Mouse (Mus musculus) hindbrain, embryonic 10.5 days (tissue): Measurements from ENCODE around the gene Grcc10. TPM values are rescaled to one million over a fixed set of nuclear protein-coding genes. Genes with fewer than 3 reads are reported as not detected.

ENCODE experiments used
- DNase-seq: peaks from one replicate; pipeline ENCODE4 v3.0.0-alpha.2; 2017; ENCODE audit warnings: low spot score
- H3K27ac ChIP-seq: fragments of 300-500 bp; sonication (generic); 2 replicates; pipeline ENCODE4 v1.5.1; 2016; ENCODE audit warnings: mild to moderate bottlenecking, moderate library complexity
- H3K27me3 ChIP-seq: fragments of 300-500 bp; sonication (generic); 2 replicates; pipeline ENCODE4 v1.6.1; 2016; ENCODE audit warnings: mild to moderate bottlenecking; ENCODE audit not compliant: poor library complexity, insufficient read depth, severe bottlenecking
- H3K36me3 ChIP-seq: fragments of 300-500 bp; sonication (generic); 2 replicates; pipeline ENCODE4 v1.6.1; 2016; ENCODE audit warnings: mild to moderate bottlenecking, moderate library complexity
- H3K4me1 ChIP-seq: fragments of 300-500 bp; sonication (generic); replicated peaks from 2 replicates; pipeline ENCODE4 v1.6.1; 2016; ENCODE audit warnings: mild to moderate bottlenecking
- H3K4me3 ChIP-seq: fragments of 300-500 bp; sonication (generic); 2 replicates; pipeline ENCODE4 v1.5.1; 2016; ENCODE audit warnings: mild to moderate bottlenecking, moderate library complexity
- H3K9me3 ChIP-seq: fragments of 300-500 bp; sonication (generic); 2 replicates; pipeline ENCODE4 v1.6.1; 2016; ENCODE audit warnings: mild to moderate bottlenecking, moderate library complexity
- WGBS: fragments of 180-500 bp; shearing (Covaris S2); methylation state at CpG from one replicate; pipeline ENCODE4 v1.1.7; 2016; 5-methylcytosine and 5-hydroxymethylcytosine counted together
- polyA plus RNA-seq: library from polyadenylated mRNA; unstranded; fragments of >200 nt; fragmentation: Nextera tagmentation; extraction: Ambion mirVana; gene quantifications from 2 replicates; pipeline ENCODE4 v1.2.1, GENCODE M21; 2016

Grcc10 gene
- polyA plus RNA-seq, 1 experiment from 2014 or later: 555 TPM

DNA sequence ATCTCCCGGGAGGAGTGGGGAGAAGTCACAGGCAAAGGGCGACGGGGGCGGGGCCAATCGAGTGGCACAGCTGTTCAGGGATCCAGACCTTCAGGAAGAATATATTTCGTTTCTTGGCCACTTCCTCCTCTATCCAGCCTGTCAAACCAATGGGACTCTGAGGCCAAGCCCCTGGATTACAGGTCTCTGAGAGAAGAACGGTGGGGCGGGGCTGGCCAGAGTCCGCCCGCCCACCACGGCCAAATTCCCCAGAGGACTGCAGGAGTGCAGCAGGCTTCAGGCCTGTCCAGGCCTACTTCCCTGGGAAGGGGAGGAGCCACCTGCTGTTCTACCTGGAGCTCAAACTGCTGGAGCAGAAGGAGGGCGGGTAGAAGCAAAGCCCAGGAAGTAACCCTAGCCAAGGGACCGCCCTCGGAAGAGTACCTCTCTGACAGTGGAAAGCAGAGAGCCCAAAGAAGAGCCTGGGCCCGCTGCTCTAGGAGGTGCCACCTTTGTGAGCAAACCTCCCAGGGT is 2.6 kb downstream of the Grcc10 start, which contains the start of gene Ptpn6:
Gene Ptpn6, minus strand, starts transcription at position 204 of the 513 bp plus-strand sequence.
- Histone ChIP-seq H3K27me3 (no peaks in the 10 kb centered on the region), H3K4me3 (peak within 1 kb of the TSS; percentile 77), H3K27ac (peak within 1 kb of the TSS; percentile 99), H3K4me1 (peaks cover 43% of the 10 kb centered on the region), H3K9me3 (no peaks in the 10 kb centered on the region), H3K36me3 (peaks cover 11% of the 10 kb centered on the region)
- peak; percentile 35 for DNase-seq
- 25% methylated on average over 15 of the region's 15 CpGs for WGBS

DNA sequence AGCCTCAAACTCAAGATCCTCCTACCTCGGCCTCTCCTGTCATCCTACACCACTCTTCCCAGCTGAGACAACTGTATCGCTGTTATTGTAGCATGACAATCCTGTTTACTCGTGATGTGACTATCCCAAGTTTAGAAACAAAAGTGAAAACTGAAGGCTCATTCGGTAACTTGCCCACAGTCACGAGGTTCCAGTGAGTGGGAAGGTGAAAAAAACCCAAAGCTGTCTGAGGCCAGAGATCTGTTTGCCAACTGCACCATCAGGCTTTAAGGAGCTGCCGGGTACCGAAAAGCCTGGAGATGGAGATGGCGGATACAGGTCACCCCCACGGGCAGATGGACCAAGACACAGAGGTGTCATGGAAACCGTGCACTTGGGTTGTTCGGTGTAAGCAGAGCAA is 4.1 kb downstream of the Grcc10 start:
- no peaks in the 10 kb centered on the region for H3K27me3 ChIP-seq
- H3K9me3 ChIP-seq: no peaks in the 10 kb centered on the region
- no peaks in the 10 kb centered on the region for H3K36me3 ChIP-seq
- WGBS: 92% methylated on average over 11 of the region's 11 CpGs
- no peak overlapping the region for H3K27ac ChIP-seq
- no peak overlapping the region for H3K4me3 ChIP-seq
- peaks cover 41% of the 10 kb centered on the region for H3K4me1 ChIP-seq
- no peak for DNase-seq

DNA sequence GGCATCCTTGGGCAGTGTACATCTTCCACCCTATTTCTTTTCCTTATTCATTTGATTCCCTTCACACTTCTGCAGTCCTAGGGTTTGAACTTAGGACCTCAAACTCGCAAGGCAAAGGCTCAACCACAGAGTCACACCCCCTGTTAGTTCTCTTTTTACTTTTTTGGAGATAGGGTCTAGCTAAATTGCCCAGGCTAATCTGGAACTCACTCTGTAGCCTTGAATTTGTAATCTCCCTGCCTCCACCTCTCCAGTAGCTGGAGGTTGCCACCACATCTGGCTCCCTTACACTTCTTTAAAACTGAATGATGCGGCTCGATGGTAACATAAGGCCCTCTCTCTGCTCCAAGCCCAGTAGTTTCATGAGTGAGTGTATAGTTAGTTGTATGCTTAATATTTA is 6.8 kb downstream of the Grcc10 start:
- H3K9me3 ChIP-seq: no peaks in the 10 kb centered on the region
- WGBS: 89% methylated on average over 3 of the region's 3 CpGs
- H3K4me1 ChIP-seq: peaks cover 24% of the 10 kb centered on the region
- no peak overlapping the region for H3K4me3 ChIP-seq
- no peak for DNase-seq
- no peaks in the 10 kb centered on the region for H3K36me3 ChIP-seq
- no peak overlapping the region for H3K27ac ChIP-seq
- H3K27me3 ChIP-seq: no peaks in the 10 kb centered on the region

DNA sequence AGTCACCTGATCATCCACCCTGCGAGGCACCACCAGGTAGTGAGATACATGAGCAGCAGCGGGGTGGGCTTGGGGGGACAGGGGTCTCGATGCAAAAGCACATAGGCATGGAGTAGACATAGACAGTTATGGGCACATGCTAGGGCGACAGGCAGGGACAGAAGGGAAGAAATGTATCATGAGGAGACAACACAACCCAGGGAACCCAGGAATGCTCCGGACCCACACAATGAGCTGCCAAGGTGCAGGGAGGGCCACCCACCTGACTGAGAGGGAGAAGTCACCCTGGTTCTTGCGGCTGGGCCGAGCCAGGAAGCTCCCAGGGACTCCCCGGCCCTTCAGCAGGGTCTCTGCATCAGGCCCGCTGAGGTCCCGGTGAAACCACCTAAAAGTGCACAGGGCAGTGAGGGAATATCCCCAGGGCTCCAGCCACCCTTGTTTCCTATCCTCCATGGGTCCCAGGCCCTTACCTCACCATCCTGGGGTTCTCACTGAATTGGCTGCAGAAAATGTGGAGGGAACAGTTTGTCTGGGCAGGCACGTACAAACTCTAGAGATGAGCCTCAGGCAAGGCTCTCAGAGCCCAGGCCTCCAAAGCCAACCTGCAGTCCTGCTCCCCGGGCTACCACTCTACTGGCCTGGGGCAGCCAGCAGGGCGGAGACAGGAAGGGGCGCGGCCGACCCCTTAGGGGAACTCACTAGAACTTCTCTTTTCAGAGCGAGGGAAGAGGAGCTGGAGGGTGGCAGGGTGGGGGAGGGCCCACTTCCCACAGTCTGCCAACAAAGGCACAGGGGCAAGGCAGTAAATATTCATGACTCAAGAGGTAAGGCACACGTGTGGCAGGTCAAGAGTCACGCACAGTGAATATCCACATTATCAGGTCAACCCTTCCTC is 8.5 kb downstream of the Grcc10 start:
- H3K27ac ChIP-seq: peak overlapping the region; percentile 75

GRCm38 (mm10) chr6:124731038-124731437 is 10.1 kb downstream of the Grcc10 start:
- H3K4me1 ChIP-seq: peaks cover 24% of the 10 kb centered on the region
- H3K4me3 ChIP-seq: no peak overlapping the region
- DNase-seq: no peak
- H3K9me3 ChIP-seq: no peaks in the 10 kb centered on the region
- no peaks in the 10 kb centered on the region for H3K27me3 ChIP-seq
- H3K27ac ChIP-seq: no peak overlapping the region
- WGBS: 88% methylated on average over 7 of the region's 7 CpGs
- no peaks in the 10 kb centered on the region for H3K36me3 ChIP-seq

More for the DNA sequence above, 8.5 kb downstream of the Grcc10 start:
- peaks cover 21% of the 10 kb centered on the region for H3K4me1 ChIP-seq
- H3K36me3 ChIP-seq: no peaks in the 10 kb centered on the region
- H3K4me3 ChIP-seq: 0 out of 2 replicates have a peak overlapping the region, but pooled peaks have one; percentile 2
- H3K27me3 ChIP-seq: no peaks in the 10 kb centered on the region
- 49% methylated on average over 19 of the region's 19 CpGs for WGBS
- H3K9me3 ChIP-seq: no peaks in the 10 kb centered on the region
- DNase-seq: no peak

DNA sequence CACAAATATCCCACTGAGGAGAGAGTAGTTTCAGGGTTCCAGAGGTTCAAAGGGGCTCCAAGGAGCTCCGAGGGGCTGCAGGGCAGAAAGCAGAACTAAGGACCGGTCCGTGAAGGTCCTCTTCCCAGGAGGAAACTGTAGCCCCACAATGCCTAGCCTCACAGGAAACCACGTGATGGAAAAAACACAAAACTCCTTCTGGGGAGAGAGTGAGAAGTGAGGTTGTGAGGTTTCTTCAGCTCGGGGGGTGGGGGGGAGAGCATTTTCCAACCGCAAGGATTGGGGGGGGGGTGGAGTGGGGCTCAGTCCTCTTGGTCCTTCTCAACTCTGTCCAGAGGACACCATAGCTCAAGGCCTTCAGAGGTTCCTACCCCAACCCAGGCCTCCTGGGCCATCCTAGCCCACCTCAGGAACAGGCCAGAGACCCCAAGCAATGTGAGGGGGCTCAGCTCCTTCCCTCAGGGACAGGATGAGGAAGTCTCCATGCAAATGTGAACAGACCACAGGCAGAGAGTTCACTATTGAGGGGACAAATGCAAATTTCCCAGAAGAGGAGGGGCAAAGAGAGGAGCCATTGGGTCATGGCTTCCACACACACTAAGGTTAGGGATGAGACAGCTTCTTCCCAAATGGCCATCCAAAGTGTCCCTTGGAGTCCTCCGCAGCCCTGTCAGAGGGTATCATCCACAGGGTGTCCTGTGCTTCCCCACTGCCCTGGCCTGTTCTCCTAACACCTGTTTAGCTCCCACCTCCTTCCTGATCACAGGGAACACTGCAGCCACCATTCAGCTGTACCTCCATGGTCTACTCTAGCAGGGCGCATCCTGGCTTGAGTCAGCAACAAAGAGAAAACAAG is 11.1 kb downstream of the Grcc10 start:
- no peak for DNase-seq
- H3K4me3 ChIP-seq: no peak overlapping the region
- 87% methylated on average over 8 of the region's 8 CpGs for WGBS
- H3K36me3 ChIP-seq: no peaks in the 10 kb centered on the region
- peaks cover 24% of the 10 kb centered on the region for H3K4me1 ChIP-seq
- no peaks in the 10 kb centered on the region for H3K9me3 ChIP-seq
- H3K27ac ChIP-seq: no peak overlapping the region
- no peaks in the 10 kb centered on the region for H3K27me3 ChIP-seq

- Histone ChIP-seq H3K27ac (no peak overlapping the region), H3K36me3 (no peaks in the 10 kb centered on the region)
These were observed 12.6 kb downstream of the Grcc10 start for GRCm38 (mm10) chr6:124728621-124729020.

DNA sequence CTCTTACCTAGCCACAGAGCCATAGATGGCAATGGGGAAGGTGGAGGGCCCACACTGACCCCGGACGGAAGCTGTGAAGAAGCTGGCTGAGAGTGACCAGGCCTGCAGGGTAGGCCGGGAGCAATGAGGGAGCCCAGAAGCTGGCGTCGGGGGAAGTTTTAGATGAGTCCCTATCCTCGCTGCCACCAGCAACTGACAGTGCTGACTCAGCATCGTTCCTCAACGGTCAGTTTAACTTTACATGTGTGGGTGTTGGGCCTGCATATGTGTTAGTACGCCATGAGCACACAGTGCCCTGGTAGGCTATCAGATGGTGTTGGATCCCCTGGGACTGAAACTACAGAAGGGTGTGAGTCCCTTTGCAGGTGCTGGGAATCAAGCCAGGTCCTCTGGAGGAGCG is 16.7 kb downstream of the Grcc10 start:
- no peaks in the 10 kb centered on the region for H3K9me3 ChIP-seq
- no peaks in the 10 kb centered on the region for H3K27me3 ChIP-seq
- H3K4me3 ChIP-seq: no peak overlapping the region
- H3K27ac ChIP-seq: no peak overlapping the region
- H3K4me1 ChIP-seq: peaks cover 23% of the 10 kb centered on the region
- no peaks in the 10 kb centered on the region for H3K36me3 ChIP-seq
- 87% methylated on average over 10 of the region's 10 CpGs for WGBS
- DNase-seq: no peak

More at GRCm38 (mm10) chr6:124728621-124729020, 12.6 kb downstream of the Grcc10 start:
- WGBS: 86% methylated on average over 10 of the region's 10 CpGs
- DNase-seq: no peak
- Histone ChIP-seq H3K27me3 (no peaks in the 10 kb centered on the region), H3K9me3 (no peaks in the 10 kb centered on the region), H3K4me1 (peaks cover 24% of the 10 kb centered on the region), H3K4me3 (no peak overlapping the region)

DNA sequence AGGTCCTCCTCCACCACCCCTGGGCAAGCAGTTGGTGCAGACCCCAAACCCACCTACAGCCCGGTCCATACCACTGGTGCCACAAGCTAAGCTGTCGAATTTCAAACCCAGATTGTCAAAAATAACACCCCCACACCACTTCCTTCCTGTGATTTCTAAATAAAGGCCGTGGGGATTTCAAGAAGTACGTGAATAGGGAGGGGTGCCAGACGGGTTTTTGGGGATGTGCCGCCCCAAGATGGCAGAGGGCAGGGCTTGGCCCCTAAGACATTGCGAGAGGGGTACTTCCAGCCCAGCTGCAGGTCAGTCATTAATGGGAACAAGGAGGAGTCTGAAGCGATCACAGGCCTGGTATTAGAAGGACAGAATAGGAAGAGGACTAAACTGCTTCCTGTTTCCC is 17.6 kb downstream of the Grcc10 start:
- no peaks in the 10 kb centered on the region for H3K36me3 ChIP-seq
- no peaks in the 10 kb centered on the region for H3K9me3 ChIP-seq
- no peaks in the 10 kb centered on the region for H3K27me3 ChIP-seq
- no peak for DNase-seq
- no peak overlapping the region for H3K4me3 ChIP-seq
- peaks cover 30% of the 10 kb centered on the region for H3K4me1 ChIP-seq
- H3K27ac ChIP-seq: no peak overlapping the region
- 85% methylated on average over 8 of the region's 8 CpGs for WGBS

DNA sequence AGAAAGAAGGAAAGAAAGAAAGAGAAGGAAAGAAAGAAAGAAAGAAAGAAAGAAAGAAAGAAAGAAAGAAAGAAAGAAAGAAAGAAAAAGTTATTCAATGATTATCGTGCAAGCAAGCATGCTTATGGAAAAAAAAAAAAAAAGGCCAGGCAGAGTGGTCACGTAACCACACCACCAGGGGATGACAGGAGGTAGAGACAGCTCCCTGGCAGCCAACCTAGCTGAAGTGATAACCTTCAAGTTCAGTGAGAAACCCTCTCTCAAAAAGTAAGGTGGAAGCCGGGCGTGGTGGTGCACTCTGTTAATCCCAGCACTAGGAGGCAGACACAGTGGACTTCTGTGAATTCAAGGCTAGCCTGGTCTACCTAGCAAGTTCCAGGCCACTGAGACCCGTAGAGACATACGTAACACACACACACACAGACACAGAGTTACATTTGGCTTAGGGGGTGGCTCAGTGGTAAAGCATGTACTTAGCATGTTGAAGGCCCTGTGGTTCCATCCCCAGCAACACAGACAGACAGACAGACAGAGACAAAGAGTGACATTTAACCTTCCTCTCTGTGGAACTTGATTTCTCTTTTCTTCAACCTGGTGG is 18.2 kb downstream of the Grcc10 start:
- peaks cover 27% of the 10 kb centered on the region for H3K4me1 ChIP-seq
- no peak overlapping the region for H3K27ac ChIP-seq
- no peak overlapping the region for H3K4me3 ChIP-seq
- peaks cover 1% of the 10 kb centered on the region; the same call in 1 of the 2 replicates for H3K36me3 ChIP-seq
- no peak for DNase-seq
- no peaks in the 10 kb centered on the region for H3K9me3 ChIP-seq
- H3K27me3 ChIP-seq: no peaks in the 10 kb centered on the region
- 87% methylated on average over 6 of the region's 6 CpGs for WGBS

DNA sequence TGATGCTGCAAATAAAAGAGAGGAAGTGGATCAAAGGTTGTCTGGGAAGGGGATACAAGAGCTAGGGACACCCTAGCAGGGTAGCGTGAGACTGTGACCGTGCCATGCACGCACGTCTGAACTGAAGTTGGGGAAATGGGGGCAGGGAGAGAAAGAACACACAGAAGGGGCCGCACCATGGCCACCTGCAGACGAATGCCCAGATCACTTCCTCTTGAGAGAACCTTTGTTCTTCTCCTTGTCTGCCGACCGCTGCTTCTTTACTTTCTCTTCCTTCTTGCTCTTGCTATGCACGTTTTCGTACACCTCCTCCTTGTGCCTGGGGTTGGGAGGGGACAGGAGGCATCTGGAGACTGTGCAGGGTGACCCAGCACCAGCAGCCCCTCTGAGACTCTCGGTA is 20.3 kb downstream of the Grcc10 start:
- no peak for DNase-seq
- H3K27ac ChIP-seq: peak overlapping the region; percentile 42
- peaks cover 24% of the 10 kb centered on the region for H3K4me1 ChIP-seq
- WGBS: 71% methylated on average over 11 of the region's 11 CpGs
- H3K36me3 ChIP-seq: peaks cover 22% of the 10 kb centered on the region
- no peak overlapping the region for H3K4me3 ChIP-seq
- H3K27me3 ChIP-seq: no peaks in the 10 kb centered on the region
- no peaks in the 10 kb centered on the region for H3K9me3 ChIP-seq

GRCm38 (mm10) chr6:124719354-124719978 is 21.7 kb downstream of the Grcc10 start:
- peak overlapping the region; percentile 39 for H3K4me3 ChIP-seq
- H3K27me3 ChIP-seq: no peaks in the 10 kb centered on the region
- H3K36me3 ChIP-seq: peaks cover 36% of the 10 kb centered on the region
- peak overlapping the region; percentile 79 for H3K27ac ChIP-seq
- no peaks in the 10 kb centered on the region for H3K9me3 ChIP-seq
- no peak for DNase-seq
- peaks cover 24% of the 10 kb centered on the region for H3K4me1 ChIP-seq
- WGBS: 74% methylated on average over 7 of the region's 7 CpGs
